Mouse (Mus musculus) megakaryocyte-erythroid progenitor cell, adult 5 weeks (primary cell): ENCODE results near the gene Olfr1138. TPM values are rescaled to one million over a fixed set of nuclear protein-coding genes. Genes with fewer than 3 reads are reported as not detected.

Source experiments
- polyA plus RNA-seq: library from polyadenylated mRNA; stranded (reverse); fragments of >175 nt; gene quantifications from 2 replicates; pipeline ENCODE4 v1.2.3, GENCODE M21; 2012

The Olfr1138 gene
- not detected in 2 replicates for polyA plus RNA-seq

GRCm38 (mm10) chr2:87739878-87740277 lies at the start of gene Olfr1138:
Gene Olfr1138, minus strand, starts transcription at chr2:87739978.

GRCm38 (mm10) chr2:87779183-87779582 lies 39.4 kb upstream of the Olfr1138 start, which contains the start of gene Olfr152:
Gene Olfr152, plus strand, starts transcription at chr2:87779483.

GRCm38 (mm10) chr2:87753891-87754290 lies 14.1 kb upstream of the Olfr1138 start, which contains the start of gene Olfr1141:
Gene Olfr1141, minus strand, starts transcription at chr2:87753991.

GRCm38 (mm10) chr2:87743452-87743851 lies 3.7 kb upstream of the Olfr1138 start, which contains the start of gene Olfr1140:
Gene Olfr1140, plus strand, starts transcription at chr2:87743752.

GRCm38 (mm10) chr2:87713079-87713478 lies 26.7 kb downstream of the Olfr1138 start, which contains the start of gene Olfr1137:
Gene Olfr1137, minus strand, starts transcription at chr2:87713179.

GRCm38 (mm10) chr2:87693847-87694246 lies 45.9 kb downstream of the Olfr1138 start, which contains the start of gene Olfr1136:
Gene Olfr1136, minus strand, starts transcription at chr2:87693947.

Other genes starting within 250 kb of the Olfr1138 start
- gene Pramel7, start 242.9 kb downstream of the Olfr1138 start, polyA plus RNA-seq: not detected in 2 replicates
- gene Pramel6, start 233.4 kb downstream of the Olfr1138 start, polyA plus RNA-seq: not detected in 2 replicates
- gene Olfr153, start 208.2 kb downstream of the Olfr1138 start, polyA plus RNA-seq: not detected in 2 replicates
- gene Olfr1128, start 194.4 kb downstream of the Olfr1138 start, polyA plus RNA-seq: not detected in 2 replicates
- not detected in 2 replicates for gene Olfr1129, start 166.1 kb downstream of the Olfr1138 start, polyA plus RNA-seq
- not detected in 2 replicates for gene Olfr1130, start 133.8 kb downstream of the Olfr1138 start, polyA plus RNA-seq
- not detected in 2 replicates for gene Olfr1131, start 112.9 kb downstream of the Olfr1138 start, polyA plus RNA-seq
- not detected in 2 replicates for gene Olfr1132, start 102.4 kb downstream of the Olfr1138 start, polyA plus RNA-seq
- not detected in 2 replicates for gene Olfr1133, start 92.6 kb downstream of the Olfr1138 start, polyA plus RNA-seq
- not detected in 2 replicates for gene Olfr1134, start 81.5 kb downstream of the Olfr1138 start, polyA plus RNA-seq
- not detected in 2 replicates for gene Olfr1135, start 66.3 kb downstream of the Olfr1138 start, polyA plus RNA-seq
- not detected in 2 replicates for gene Olfr1136, start 46.0 kb downstream of the Olfr1138 start, polyA plus RNA-seq
- not detected in 2 replicates for gene Olfr1137, start 26.8 kb downstream of the Olfr1138 start, polyA plus RNA-seq
- not detected in 2 replicates for gene Olfr1140, start 3.8 kb upstream of the Olfr1138 start, polyA plus RNA-seq
- not detected in 2 replicates for gene Olfr1141, start 14.0 kb upstream of the Olfr1138 start, polyA plus RNA-seq
- gene Olfr152, start 39.5 kb upstream of the Olfr1138 start, polyA plus RNA-seq: not detected in 2 replicates
- gene Olfr1143, start 60.6 kb upstream of the Olfr1138 start, polyA plus RNA-seq: not detected in 2 replicates
- not detected in 2 replicates for gene Olfr1145, start 69.8 kb upstream of the Olfr1138 start, polyA plus RNA-seq
- gene Olfr1148, start 90.6 kb upstream of the Olfr1138 start, polyA plus RNA-seq: not detected in 2 replicates
- gene Olfr1150-ps1, start 104.0 kb upstream of the Olfr1138 start, polyA plus RNA-seq: not detected in 2 replicates
- gene Olfr1151, start 115.9 kb upstream of the Olfr1138 start, polyA plus RNA-seq: not detected in 2 replicates
- 0.01 TPM in 1 of 2 replicates, not detected in the other for gene Olfr1152, start 126.5 kb upstream of the Olfr1138 start, polyA plus RNA-seq
- gene Olfr1153, start 155.0 kb upstream of the Olfr1138 start, polyA plus RNA-seq: not detected in 2 replicates
- not detected in 2 replicates for gene Olfr1154, start 165.2 kb upstream of the Olfr1138 start, polyA plus RNA-seq
- not detected in 2 replicates for gene Olfr1155, start 205.2 kb upstream of the Olfr1138 start, polyA plus RNA-seq
- not detected in 2 replicates for gene Olfr1156, start 213.1 kb upstream of the Olfr1138 start, polyA plus RNA-seq
- not detected in 2 replicates for gene Olfr1157, start 228.3 kb upstream of the Olfr1138 start, polyA plus RNA-seq
- gene Olfr74, start 234.7 kb upstream of the Olfr1138 start, polyA plus RNA-seq: not detected in 2 replicates